Mouse (Mus musculus) heart, embryonic 11.5 days (tissue): ENCODE data around the gene Hsd17b10. TPM values are rescaled to one million over a fixed set of nuclear protein-coding genes. Genes with fewer than 3 reads are reported as not detected.

Source experiments
- ATAC-seq: fragments of 200-750 bp; cut with Nextera tagmentation; replicated peaks from 2 replicates; pipeline ENCODE4 v1.8.0; 2017; ENCODE audit warnings: moderate library complexity; ENCODE audit not compliant: insufficient number of reproducible peaks, low FRiP score, low TSS enrichment
- H3K27ac ChIP-seq: fragments of 300-500 bp; sonication (generic); 2 replicates; pipeline ENCODE4 v1.5.1; 2014; ENCODE audit warnings: mild to moderate bottlenecking, low read depth, low read length
- H3K27me3 ChIP-seq: fragments of 300-500 bp; sonication (generic); 2 replicates; pipeline ENCODE4 v1.6.1; 2014; ENCODE audit warnings: mild to moderate bottlenecking, low read length, mixed read lengths; ENCODE audit not compliant: control insufficient read depth, insufficient read depth
- H3K36me3 ChIP-seq: fragments of 300-500 bp; sonication (generic); 2 replicates; pipeline ENCODE4 v1.6.1; 2014; ENCODE audit warnings: mild to moderate bottlenecking, low read length, moderate library complexity, mixed read lengths; ENCODE audit not compliant: control insufficient read depth, insufficient read depth
- H3K4me1 ChIP-seq: fragments of 300-500 bp; sonication (generic); 2 replicates; pipeline ENCODE4 v1.6.1; 2014; ENCODE audit warnings: low read length; ENCODE audit not compliant: control insufficient read depth, insufficient read depth
- H3K4me2 ChIP-seq: fragments of 300-500 bp; sonication (generic); 2 replicates; pipeline ENCODE4 v1.6.1; 2014; ENCODE audit warnings: mild to moderate bottlenecking, moderate library complexity
- H3K4me3 ChIP-seq: fragments of 300-500 bp; sonication (generic); 2 replicates; pipeline ENCODE4 v1.5.1; 2014; ENCODE audit warnings: low read depth, low read length
- H3K9ac ChIP-seq: fragments of 300-500 bp; sonication (generic); 2 replicates; pipeline ENCODE4 v1.6.1; 2014; ENCODE audit warnings: mild to moderate bottlenecking, low read depth, low read length, moderate library complexity
- H3K9me3 ChIP-seq: fragments of 300-500 bp; sonication (generic); replicated peaks from 2 replicates; pipeline ENCODE4 v1.6.1; 2016; ENCODE audit warnings: low read length; ENCODE audit not compliant: control insufficient read depth
- WGBS: fragments of 180-500 bp; shearing (Covaris S2); extraction: QIAGEN DNeasy Blood & Tissue Kit; methylation state at CpG from one replicate; pipeline ENCODE4 v1.1.7; 2014; ENCODE audit not compliant: insufficient replicate concordance; 5-methylcytosine and 5-hydroxymethylcytosine counted together
- polyA plus RNA-seq: library from polyadenylated mRNA; unstranded; fragments of >200 nt; fragmentation: Nextera tagmentation; extraction: Ambion mirVana; gene quantifications from 2 replicates; pipeline ENCODE4 v1.2.1, GENCODE M21; 2014

The Hsd17b10 gene
- polyA plus RNA-seq: 178 and 186 TPM in 2 replicates

DNA sequence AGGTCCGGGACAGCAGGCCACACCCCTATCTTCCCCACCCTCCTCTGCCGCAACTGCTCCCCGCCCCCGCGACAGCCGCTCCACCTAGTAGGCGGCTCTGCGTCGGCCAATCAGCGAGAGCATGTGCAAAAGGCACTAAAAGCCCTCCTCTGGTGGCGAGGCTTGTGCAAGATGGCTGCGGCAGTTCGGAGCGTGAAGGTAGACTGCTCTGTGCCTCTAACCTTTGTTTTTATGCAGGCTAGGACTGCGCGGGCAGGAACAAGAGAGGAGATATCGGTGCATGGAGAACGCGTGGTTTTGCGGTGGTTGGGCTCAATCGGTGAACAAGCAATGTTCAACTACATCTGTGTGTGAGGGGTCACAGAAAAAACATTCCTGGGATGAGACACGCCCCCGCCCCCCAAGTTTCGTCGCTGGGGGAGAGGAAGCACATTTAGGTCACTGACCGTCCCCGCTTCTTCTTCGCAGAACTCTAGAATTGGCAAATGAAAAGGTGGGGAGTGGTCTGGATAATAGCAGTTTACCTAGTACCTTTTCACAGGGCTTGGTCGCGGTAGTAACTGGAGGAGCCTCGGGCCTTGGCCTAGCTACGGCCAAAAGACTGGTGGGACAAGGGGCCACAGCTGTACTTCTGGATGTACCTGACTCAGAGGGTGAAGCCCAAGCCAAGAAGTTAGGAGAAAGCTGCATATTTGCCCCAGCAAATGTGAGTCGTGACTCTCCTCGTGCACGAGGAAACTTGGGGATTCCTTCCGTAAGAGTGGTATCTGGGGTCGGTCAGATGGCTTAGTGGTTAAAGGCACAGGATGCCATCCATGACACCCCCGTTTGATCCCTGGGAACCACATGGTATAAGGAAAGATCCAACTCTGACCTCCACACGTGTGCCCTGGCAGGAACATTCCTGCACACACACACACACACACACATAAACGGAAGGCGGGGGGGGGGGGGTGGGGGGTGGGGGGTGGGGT is at the start of gene Hsd17b10:
Gene Hsd17b10, plus strand, starts transcription at position 109 of the 974 bp plus-strand sequence.
- peak; percentile 95 for ATAC-seq
- H3K27me3 ChIP-seq: peaks cover 23% of the 10 kb centered on the region
- peak within 1 kb of the TSS; percentile 64 for H3K9ac ChIP-seq
- H3K4me1 ChIP-seq: no peaks in the 10 kb centered on the region
- H3K4me2 ChIP-seq: peak within 1 kb of the TSS; percentile 73
- 21% methylated on average over 39 of the region's 41 CpGs for WGBS
- peak within 1 kb of the TSS; percentile 51 for H3K4me3 ChIP-seq
- H3K9me3 ChIP-seq: no peaks in the 10 kb centered on the region
- peak within 1 kb of the TSS; percentile 22; the same call in 1 of the 2 replicates for H3K27ac ChIP-seq
- H3K36me3 ChIP-seq: no peaks in the 10 kb centered on the region

- H3K9ac ChIP-seq: no peak overlapping the region
- 63% methylated on average over 4 of the region's 4 CpGs for WGBS
These were observed 2.5 kb upstream of the Hsd17b10 start for GRCm38 (mm10) chrX:151999006-151999710.

GRCm38 (mm10) chrX:152001182-152001684 is 412 bp upstream of the Hsd17b10 start:
- no peak for ATAC-seq
- WGBS: 38% methylated on average over 9 of the region's 9 CpGs
- peak overlapping the region; percentile 49; the same call in 1 of the 2 replicates for H3K9ac ChIP-seq

More at GRCm38 (mm10) chrX:151999006-151999710, 2.5 kb upstream of the Hsd17b10 start:
- no peaks in the 10 kb centered on the region for H3K9me3 ChIP-seq
- H3K4me1 ChIP-seq: no peaks in the 10 kb centered on the region
- H3K27ac ChIP-seq: no peak overlapping the region
- no peaks in the 10 kb centered on the region for H3K36me3 ChIP-seq
- ATAC-seq: no peak
- no peak overlapping the region for H3K4me3 ChIP-seq
- H3K27me3 ChIP-seq: peaks cover 23% of the 10 kb centered on the region
- no peak overlapping the region for H3K4me2 ChIP-seq

GRCm38 (mm10) chrX:152002865-152003264 is 1.2 kb downstream of the Hsd17b10 start:
- peaks cover 25% of the 10 kb centered on the region for H3K27me3 ChIP-seq
- ATAC-seq: no peak
- WGBS: 69% methylated on average over 2 of the region's 2 CpGs
- no peaks in the 10 kb centered on the region for H3K9me3 ChIP-seq
- H3K36me3 ChIP-seq: no peaks in the 10 kb centered on the region
- H3K4me1 ChIP-seq: no peaks in the 10 kb centered on the region
- H3K27ac ChIP-seq: no peak overlapping the region
- no peak overlapping the region for H3K9ac ChIP-seq
- peak overlapping the region; percentile 73 for H3K4me2 ChIP-seq
- H3K4me3 ChIP-seq: no peak overlapping the region

More at GRCm38 (mm10) chrX:152001182-152001684, 412 bp upstream of the Hsd17b10 start:
- Histone ChIP-seq H3K4me1 (no peaks in the 10 kb centered on the region), H3K4me2 (peak overlapping the region; percentile 54), H3K36me3 (no peaks in the 10 kb centered on the region), H3K4me3 (peak overlapping the region; percentile 51), H3K9me3 (no peaks in the 10 kb centered on the region), H3K27me3 (peaks cover 22% of the 10 kb centered on the region), H3K27ac (peak overlapping the region; percentile 22; the same call in 1 of the 2 replicates)

DNA sequence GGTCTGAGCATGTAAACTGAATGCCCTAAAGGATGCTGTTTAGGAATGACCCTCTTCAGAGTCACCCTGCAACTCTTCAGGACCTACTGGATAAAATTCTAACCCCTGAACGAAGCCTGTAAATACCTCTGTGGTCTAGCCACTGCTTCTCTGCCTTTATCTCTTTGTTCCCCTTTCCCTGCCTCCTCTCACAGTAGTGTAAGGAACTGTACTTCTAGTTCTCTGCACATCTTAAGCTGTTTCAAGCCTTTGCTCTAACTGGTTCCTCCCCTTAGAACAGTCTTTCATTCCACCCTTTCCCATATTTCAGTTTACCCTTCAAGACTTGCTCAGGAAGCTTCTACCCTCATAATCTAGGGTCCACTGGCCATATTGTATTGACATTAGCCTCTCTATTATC is 6.2 kb downstream of the Hsd17b10 start:
- H3K9ac ChIP-seq: no peak overlapping the region
- no peaks in the 10 kb centered on the region for H3K4me1 ChIP-seq
- ATAC-seq: no peak
- H3K4me3 ChIP-seq: no peak overlapping the region
- no peaks in the 10 kb centered on the region for H3K9me3 ChIP-seq
- H3K27ac ChIP-seq: no peak overlapping the region
- H3K27me3 ChIP-seq: peaks cover 13% of the 10 kb centered on the region; the same call in 1 of the 2 replicates
- no peaks in the 10 kb centered on the region for H3K36me3 ChIP-seq
- no peak overlapping the region for H3K4me2 ChIP-seq
- WGBS: 86% methylated on average over 1 of the region's 1 CpGs

DNA sequence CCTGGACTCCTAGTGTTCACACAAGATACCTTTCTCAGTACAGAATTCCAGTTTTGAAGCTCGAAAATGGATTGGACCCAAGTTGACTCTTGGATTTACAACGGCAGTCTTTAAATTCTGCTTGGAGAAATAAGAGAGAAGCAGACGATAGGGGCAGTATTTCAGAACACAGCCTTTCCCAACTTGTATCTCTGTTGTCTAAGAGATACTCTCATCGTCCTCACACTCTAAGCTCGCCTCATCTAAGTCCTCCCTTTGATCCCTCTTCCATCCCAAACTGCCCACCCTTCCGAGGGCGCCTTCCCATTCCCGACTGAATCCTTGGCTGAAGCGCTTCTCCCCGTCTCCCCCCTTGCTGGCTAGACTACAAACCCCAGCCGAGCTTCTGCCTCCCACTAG is 14.1 kb downstream of the Hsd17b10 start:
- Histone ChIP-seq H3K4me2 (peak overlapping the region; percentile 62), H3K4me3 (peak overlapping the region; percentile 57), H3K9ac (peak overlapping the region; percentile 76), H3K4me1 (peaks cover 3% of the 10 kb centered on the region; the same call in 1 of the 2 replicates), H3K9me3 (no peaks in the 10 kb centered on the region), H3K36me3 (no peaks in the 10 kb centered on the region), H3K27me3 (peaks cover 9% of the 10 kb centered on the region; the same call in 1 of the 2 replicates), H3K27ac (peak overlapping the region; percentile 75)
- peak; percentile 9; the same call in 1 of the 2 replicates for ATAC-seq
- WGBS: 21% methylated on average over 11 of the region's 11 CpGs

- ATAC-seq: peak; percentile 96
- 12% methylated on average over 64 of the region's 64 CpGs for WGBS
- peak within 1 kb of the TSS; percentile 82 for H3K9ac ChIP-seq
These were observed 14.8 kb downstream of the Hsd17b10 start, which contains the start of the genes Ribc1 and Smc1a for GRCm38 (mm10) chrX:152016151-152017145. TSS of gene Ribc1 (minus strand) at chrX:152016295. TSS of gene Smc1a (plus strand) at chrX:152016428.

More at GRCm38 (mm10) chrX:152016151-152017145, 14.8 kb downstream of the Hsd17b10 start, which contains the start of the genes Ribc1 and Smc1a:
- Histone ChIP-seq H3K4me1 (peaks cover 3% of the 10 kb centered on the region; the same call in 1 of the 2 replicates), H3K27ac (peak within 1 kb of the TSS; percentile 87), H3K36me3 (no peaks in the 10 kb centered on the region), H3K9me3 (no peaks in the 10 kb centered on the region), H3K4me2 (peak within 1 kb of the TSS; percentile 65), H3K27me3 (peaks cover 7% of the 10 kb centered on the region; the same call in 1 of the 2 replicates), H3K4me3 (peak within 1 kb of the TSS; percentile 57)
